Mouse (Mus musculus): Measurements from ENCODE around the gene Ciao2a.

- TF ChIP-seq CTCF (IDR thresholded peaks at IDR 0.05) (no peak), EP300 (IDR thresholded peaks at IDR 0.05; ENCODE audit: insufficient read depth, low read depth, low read length) (no peak), POLR2A (IDR thresholded peaks at IDR 0.05; ENCODE audit: insufficient read depth, low read depth, low read length) (no peak)
Measured at GRCm38 (mm10) chr9:66125543-66126455, 612 bp upstream of the Ciao2a start.
